Mouse (Mus musculus): Measurements from ENCODE around the gene Bloc1s2. TPM values are rescaled to one million over a fixed set of nuclear protein-coding genes. Genes with fewer than 3 reads are reported as not detected.
A peak's percentile ranks its signal among the peaks of the same experiment; 100 is the strongest.

Bloc1s2 gene
- total RNA-seq, 1 experiment, result 80.5 TPM

DNA sequence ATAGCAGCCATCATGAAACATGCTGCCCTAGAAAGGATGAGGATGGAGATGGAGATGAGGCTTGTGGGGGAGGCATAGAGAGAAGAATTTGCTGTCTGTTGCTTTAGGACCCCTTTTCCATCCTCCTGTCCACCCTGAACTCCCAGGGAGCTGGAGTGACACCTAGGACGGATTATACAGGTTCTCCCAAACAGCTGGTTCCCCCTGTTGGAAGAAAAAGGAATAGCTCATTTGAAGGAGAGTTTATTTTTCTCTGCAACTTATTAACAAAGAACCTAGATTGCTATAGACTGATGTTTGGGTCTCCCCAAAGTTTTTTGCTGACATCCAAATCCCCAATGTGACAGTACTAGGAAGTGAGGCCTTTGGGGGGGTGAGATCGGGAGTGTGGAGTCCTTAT lies 2.1 kb upstream of the Bloc1s2 start:
- in situ Hi-C loops (cut with MboI; ENCODE audit: low sequenced_read_pairs in 2 of 2, unreplicated experiment in 2 of 2), result no loop called here
- H3K27ac ChIP-seq (ENCODE audit: insufficient read depth, low read depth, low read length, poor library complexity, severe bottlenecking), result no peak overlapping the region
- peaks cover 0 to 2% of the 10 kb centered on the region in 2 experiments; a peak in 1 of 4 replicates for H3K4me1 ChIP-seq (ENCODE audit: control insufficient read depth in 2 of 2, insufficient read depth in 2 of 2, low read length in 2 of 2, poor library complexity in 1 of 2)
- H3K36me3 ChIP-seq (ENCODE audit: control insufficient read depth, insufficient read depth, low read length, poor library complexity, severe bottlenecking), result peaks cover 6% of the 10 kb centered on the region
- H3K4me3 ChIP-seq (ENCODE audit: insufficient read depth in 1 of 2, low read depth in 1 of 2, low read length in 2 of 2, poor library complexity in 1 of 2, severe bottlenecking in 1 of 2), result no peak overlapping the region
- no peak for TF ChIP-seq HCFC1 (IDR thresholded peaks at IDR 0.05; ENCODE audit: borderline replicate concordance, insufficient read depth, low read length)
- TF ChIP-seq CHD2 (IDR thresholded peaks at IDR 0.05; ENCODE audit: low read depth, low read length), result no peak
- TF ChIP-seq MAFK (IDR thresholded peaks at IDR 0.05; ENCODE audit: insufficient read depth, low read depth, low read length), result no peak
- TF ChIP-seq ZNF384 (IDR thresholded peaks at IDR 0.05; ENCODE audit: low read depth, low read length), result no peak
- no peak for TF ChIP-seq ZC3H11A (IDR thresholded peaks at IDR 0.05; ENCODE audit: borderline replicate concordance, low read depth, low read length)
- H3K9me3 ChIP-seq (ENCODE audit: control insufficient read depth, insufficient read depth, low read depth, low read length), result no peaks in the 10 kb centered on the region
- no peak overlapping the region for H3K9ac ChIP-seq (ENCODE audit: insufficient read depth, low read depth, low read length, poor library complexity, severe bottlenecking)
- no peak for DNase-seq (ENCODE audit: low read depth, low spot score)

DNA sequence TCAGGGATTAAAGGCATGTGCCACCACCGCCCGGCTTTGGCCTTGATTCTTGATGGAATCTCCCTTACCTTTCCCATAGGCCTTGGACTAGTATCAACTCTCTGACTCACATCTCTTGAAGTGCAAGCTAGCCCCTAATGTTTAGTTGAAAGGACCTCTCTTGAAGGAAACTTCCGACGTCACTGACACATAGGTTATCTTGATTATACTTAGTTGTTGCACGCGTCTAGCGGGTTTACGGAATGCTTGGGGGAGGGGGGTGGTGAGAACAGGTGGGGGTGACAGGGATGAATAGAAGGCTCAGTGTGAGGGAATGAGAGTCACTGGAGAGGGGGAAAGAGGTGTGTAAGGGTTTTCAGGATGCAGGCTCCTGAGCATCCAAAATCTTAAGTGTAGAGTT lies 705 bp upstream of the Bloc1s2 start:
- DNase-seq (ENCODE audit: low read depth, low spot score), result no peak
- in situ Hi-C loops (cut with MboI; ENCODE audit: low sequenced_read_pairs in 2 of 2, unreplicated experiment in 2 of 2), result no loop called here
- peaks cover 0 to 2% of the 10 kb centered on the region in 2 experiments; a peak in 1 of 4 replicates for H3K4me1 ChIP-seq (ENCODE audit: control insufficient read depth in 2 of 2, insufficient read depth in 2 of 2, low read length in 2 of 2, poor library complexity in 1 of 2)
- no peak overlapping the region for H3K4me3 ChIP-seq (ENCODE audit: insufficient read depth in 1 of 2, low read depth in 1 of 2, low read length in 2 of 2, poor library complexity in 1 of 2, severe bottlenecking in 1 of 2)
- H3K9ac ChIP-seq (ENCODE audit: insufficient read depth, low read depth, low read length, poor library complexity, severe bottlenecking), result no peak overlapping the region
- peaks cover 11% of the 10 kb centered on the region for H3K36me3 ChIP-seq (ENCODE audit: control insufficient read depth, insufficient read depth, low read length, poor library complexity, severe bottlenecking)
- TF ChIP-seq MAFK (IDR thresholded peaks at IDR 0.05; ENCODE audit: insufficient read depth, low read depth, low read length) (no peak), CHD2 (IDR thresholded peaks at IDR 0.05; ENCODE audit: low read depth, low read length) (no peak), ZC3H11A (IDR thresholded peaks at IDR 0.05; ENCODE audit: borderline replicate concordance, low read depth, low read length) (no peak), ZNF384 (IDR thresholded peaks at IDR 0.05; ENCODE audit: low read depth, low read length) (no peak; the same call in 1 of the 2 replicates), HCFC1 (IDR thresholded peaks at IDR 0.05; ENCODE audit: borderline replicate concordance, insufficient read depth, low read length) (no peak)
- no peak overlapping the region for H3K27ac ChIP-seq (ENCODE audit: insufficient read depth, low read depth, low read length, poor library complexity, severe bottlenecking)
- no peaks in the 10 kb centered on the region for H3K9me3 ChIP-seq (ENCODE audit: control insufficient read depth, insufficient read depth, low read depth, low read length)

DNA sequence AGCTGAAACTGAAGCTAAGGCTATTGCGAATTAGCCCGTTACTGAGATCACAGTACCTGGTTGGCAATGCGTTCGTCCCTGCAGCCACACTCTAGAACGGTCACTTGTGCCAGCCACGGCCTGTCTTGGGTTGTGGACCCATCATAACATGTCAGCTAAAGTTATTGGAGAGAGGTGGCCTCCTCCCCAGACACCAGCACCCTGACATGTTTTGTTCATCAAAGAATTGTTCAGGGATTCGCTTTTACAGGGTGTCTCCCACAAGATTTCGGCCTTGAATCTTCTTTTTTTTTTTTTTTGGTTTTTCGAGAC lies 278 bp upstream of the Bloc1s2 start:
- H3K9ac ChIP-seq (ENCODE audit: insufficient read depth, low read depth, low read length, poor library complexity, severe bottlenecking), result peak overlapping the region; percentile 93; the same call in 1 of the 2 replicates
- DNase-seq (ENCODE audit: low read depth, low spot score), result no peak

DNA sequence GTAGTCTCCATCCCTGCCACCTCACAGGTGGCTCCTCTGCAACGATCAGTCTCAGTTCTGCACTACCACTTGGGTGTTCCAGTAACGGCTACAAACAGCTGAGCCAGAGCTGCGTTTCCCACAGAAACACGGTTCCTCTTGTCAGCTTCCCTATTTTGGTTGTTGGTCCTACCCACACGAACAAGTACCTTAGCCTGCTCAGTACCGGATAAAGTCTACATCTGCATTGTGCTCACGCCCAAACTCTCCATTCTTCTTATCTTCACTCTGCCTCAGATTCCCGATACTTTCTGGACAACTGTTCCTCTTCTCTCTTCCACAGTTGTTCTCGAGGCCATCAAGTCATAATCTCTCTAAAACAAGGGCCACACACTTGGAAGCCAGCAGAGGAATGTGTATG lies 1.9 kb downstream of the Bloc1s2 start:
- Histone ChIP-seq H3K27ac (ENCODE audit: insufficient read depth, low read depth, low read length, poor library complexity, severe bottlenecking) (no peak overlapping the region), H3K9me3 (ENCODE audit: control insufficient read depth, insufficient read depth, low read depth, low read length) (no peaks in the 10 kb centered on the region), H3K9ac (ENCODE audit: insufficient read depth, low read depth, low read length, poor library complexity, severe bottlenecking) (no peak overlapping the region), H3K4me3 (ENCODE audit: insufficient read depth in 1 of 2, low read depth in 1 of 2, low read length in 2 of 2, poor library complexity in 1 of 2, severe bottlenecking in 1 of 2) (no peak overlapping the region), H3K36me3 (ENCODE audit: control insufficient read depth, insufficient read depth, low read length, poor library complexity, severe bottlenecking) (peaks cover 19% of the 10 kb centered on the region), H3K4me1 (ENCODE audit: control insufficient read depth in 2 of 2, insufficient read depth in 2 of 2, low read length in 2 of 2, poor library complexity in 1 of 2) (peaks cover 0 to 2% of the 10 kb centered on the region in 2 experiments; a peak in 1 of 4 replicates)
- TF ChIP-seq ZC3H11A (IDR thresholded peaks at IDR 0.05; ENCODE audit: borderline replicate concordance, low read depth, low read length) (no peak), MAFK (IDR thresholded peaks at IDR 0.05; ENCODE audit: insufficient read depth, low read depth, low read length) (no peak), ZNF384 (IDR thresholded peaks at IDR 0.05; ENCODE audit: low read depth, low read length) (no peak), HCFC1 (IDR thresholded peaks at IDR 0.05; ENCODE audit: borderline replicate concordance, insufficient read depth, low read length) (no peak), CHD2 (IDR thresholded peaks at IDR 0.05; ENCODE audit: low read depth, low read length) (no peak)
- in situ Hi-C loops (cut with MboI; ENCODE audit: low sequenced_read_pairs in 2 of 2, unreplicated experiment in 2 of 2), result no loop called here
- no peak for DNase-seq (ENCODE audit: low read depth, low spot score)

More for the DNA sequence above, 278 bp upstream of the Bloc1s2 start:
- Histone ChIP-seq H3K4me3 (ENCODE audit: insufficient read depth in 1 of 2, low read depth in 1 of 2, low read length in 2 of 2, poor library complexity in 1 of 2, severe bottlenecking in 1 of 2) (peak overlapping the region; percentile 65 to 76; a peak in 3 of 4 replicates), H3K4me1 (ENCODE audit: control insufficient read depth in 2 of 2, insufficient read depth in 2 of 2, low read length in 2 of 2, poor library complexity in 1 of 2) (peaks cover 0 to 2% of the 10 kb centered on the region in 2 experiments; a peak in 1 of 4 replicates), H3K36me3 (ENCODE audit: control insufficient read depth, insufficient read depth, low read length, poor library complexity, severe bottlenecking) (peaks cover 15% of the 10 kb centered on the region), H3K27ac (ENCODE audit: insufficient read depth, low read depth, low read length, poor library complexity, severe bottlenecking) (no peak overlapping the region), H3K9me3 (ENCODE audit: control insufficient read depth, insufficient read depth, low read depth, low read length) (no peaks in the 10 kb centered on the region)
- TF ChIP-seq ZC3H11A (IDR thresholded peaks at IDR 0.05; ENCODE audit: borderline replicate concordance, low read depth, low read length) (no peak), CHD2 (IDR thresholded peaks at IDR 0.05; ENCODE audit: low read depth, low read length) (no peak), MAFK (IDR thresholded peaks at IDR 0.05; ENCODE audit: insufficient read depth, low read depth, low read length) (no peak), ZNF384 (IDR thresholded peaks at IDR 0.05; ENCODE audit: low read depth, low read length) (peak; percentile 26; the same call in 1 of the 2 replicates), HCFC1 (IDR thresholded peaks at IDR 0.05; ENCODE audit: borderline replicate concordance, insufficient read depth, low read length) (no peak)
- in situ Hi-C loops (cut with MboI; ENCODE audit: low sequenced_read_pairs in 2 of 2, unreplicated experiment in 2 of 2), result no loop called here

Data from ES-E14 (cell line).